Mouse (Mus musculus) left cerebral cortex, adult 9 months (tissue): ENCODE measurements around the gene Dhrs7.
"Not testable (repeated sequence)": the region's sequence is repeated elsewhere in the genome, so short reads cannot be mapped to it uniquely, and the experiment has no call there.

Experiments
- DNase-seq, 2 experiments: peaks; one replicate each; pipeline ENCODE4 v3.0.0; 2022; ENCODE audit warnings: low spot score in 2 of 2

Gene Dhrs7

DNA sequence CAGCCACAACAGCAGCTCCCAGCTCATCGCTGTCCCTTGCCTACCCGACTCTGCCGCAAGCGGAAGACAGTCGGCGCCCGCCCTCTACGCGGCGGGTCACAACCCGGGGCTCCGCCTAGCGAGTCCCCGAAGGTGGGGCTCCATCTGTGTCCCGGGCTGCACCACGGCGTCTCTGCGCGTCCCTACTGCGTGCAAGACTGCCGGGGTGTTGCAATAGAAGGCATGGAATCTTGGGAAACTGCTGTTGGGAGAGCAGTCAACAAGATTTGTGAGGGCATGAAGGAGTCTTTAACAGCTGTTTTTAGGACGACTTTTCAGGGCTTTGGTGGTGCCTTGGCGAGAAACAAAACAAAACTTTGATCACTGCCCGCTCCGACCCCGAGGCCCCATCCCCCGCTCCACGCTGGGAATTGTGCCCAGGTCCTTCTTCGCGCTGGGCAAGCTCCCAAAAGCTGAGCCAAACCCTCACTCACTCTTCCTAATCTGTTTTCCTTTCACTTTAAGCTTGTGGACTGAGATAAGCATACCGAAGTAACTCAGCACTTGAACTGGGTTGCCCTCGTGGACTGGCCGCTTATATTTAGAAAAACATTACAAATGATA lies at the start of gene Dhrs7:
Gene Dhrs7, minus strand, starts transcription at position 175 of the 603 bp plus-strand sequence.
- peak; percentile 56 to 79 for DNase-seq

DNA sequence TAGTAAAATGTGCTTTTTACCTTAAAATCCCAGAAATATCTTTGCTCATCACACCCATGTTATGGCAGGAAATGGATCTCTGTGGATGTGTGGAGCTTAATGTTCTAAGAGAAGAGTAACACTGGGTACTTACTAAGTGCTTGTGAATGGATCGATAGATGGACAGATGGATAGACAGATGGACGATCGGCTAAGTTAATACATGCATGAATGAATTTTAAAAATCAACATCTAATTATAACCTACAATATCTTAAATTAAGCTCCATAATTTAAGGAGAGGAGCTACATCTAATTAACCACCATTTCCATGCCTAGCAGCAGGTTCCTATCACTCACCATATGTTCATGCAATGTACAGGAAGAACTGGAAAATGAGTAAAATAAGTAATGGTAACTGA lies 45.3 kb upstream of the Dhrs7 start:
- peak in 1 of 2 experiments; percentile 3 for DNase-seq

DNA sequence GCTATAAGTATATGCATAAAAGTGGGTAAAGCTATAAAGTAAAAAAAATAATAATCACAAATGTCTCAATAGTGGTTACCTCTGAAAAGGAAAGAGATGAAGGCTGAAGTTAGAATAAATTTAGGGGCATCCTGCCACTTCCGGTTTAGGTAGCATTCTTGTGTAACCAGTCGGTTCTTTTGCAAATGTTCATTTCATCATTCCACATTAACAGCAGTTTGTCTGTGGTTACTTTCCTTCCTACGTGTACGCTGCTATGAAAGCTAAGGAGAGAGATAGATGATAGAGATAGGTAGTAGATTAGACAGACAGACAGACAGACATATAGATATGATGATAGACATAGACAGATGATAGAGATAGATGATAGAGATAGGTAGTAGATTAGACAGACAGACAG lies 39.4 kb upstream of the Dhrs7 start:
- DNase-seq = no peak

DNA sequence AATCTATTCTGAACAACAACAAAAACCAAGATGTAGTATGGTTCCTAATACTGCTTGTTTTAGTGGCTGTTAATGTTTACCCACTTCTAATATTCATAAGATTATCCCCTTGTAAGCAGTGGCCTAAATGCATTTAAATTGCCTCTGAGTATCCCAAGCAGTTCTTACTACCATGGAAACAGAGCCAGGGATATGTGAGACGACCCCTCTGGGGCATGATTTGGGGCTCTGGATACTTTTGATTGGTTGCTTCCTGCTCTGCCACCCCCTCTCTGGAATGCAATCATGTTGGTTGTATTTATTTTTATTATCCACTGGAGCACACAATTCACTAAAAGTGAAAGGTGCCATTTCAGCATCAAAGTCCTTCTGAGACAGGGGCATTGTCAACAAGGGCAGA lies 35.3 kb upstream of the Dhrs7 start:
- DNase-seq = no peak

DNA sequence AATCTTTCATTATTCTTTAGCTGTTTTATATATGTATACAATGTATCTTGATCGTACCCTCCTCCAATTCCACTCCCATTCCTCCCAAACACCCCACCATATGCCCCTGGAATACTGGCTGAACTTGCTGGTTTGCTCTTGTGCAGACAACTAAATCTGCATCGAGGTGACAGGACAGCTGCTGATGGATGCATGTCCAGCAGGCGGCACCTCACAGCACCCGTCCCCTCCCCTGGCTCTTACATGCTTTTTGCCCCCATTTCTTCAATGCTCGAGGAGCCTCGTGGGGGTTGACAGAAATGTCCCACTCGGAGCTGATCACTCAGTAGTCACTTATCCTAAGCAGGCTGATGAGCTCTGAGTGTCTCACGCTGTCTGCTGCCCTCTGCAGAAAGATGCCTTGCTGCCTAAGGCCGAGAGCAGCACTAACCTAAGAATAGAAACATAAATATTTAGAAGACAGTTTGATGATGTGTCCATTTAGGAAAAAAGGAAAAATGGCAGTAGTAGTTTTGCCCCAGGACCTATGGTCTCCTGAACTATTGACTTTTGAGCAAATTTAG lies 30.3 kb upstream of the Dhrs7 start:
- DNase-seq = no peak

DNA sequence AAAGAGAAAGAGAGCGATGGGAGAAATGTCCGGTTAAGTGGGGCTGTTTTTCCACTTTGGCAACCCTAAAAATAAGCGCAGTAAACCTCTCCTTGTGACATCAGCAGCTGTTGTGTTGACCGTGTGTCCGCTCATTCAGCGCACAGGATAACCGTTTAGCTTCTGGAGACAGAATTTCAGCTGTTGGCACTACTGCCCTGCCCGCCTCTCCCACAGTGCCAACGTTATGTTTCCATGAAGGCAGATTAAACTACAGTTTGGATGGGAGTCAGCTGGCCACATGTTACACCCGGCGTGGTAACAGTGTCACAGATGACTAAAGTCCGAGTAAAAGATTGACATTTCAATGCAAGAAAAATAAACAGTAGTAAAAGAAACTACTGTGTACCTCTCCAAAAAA lies 29.7 kb upstream of the Dhrs7 start:
- no peak for DNase-seq

DNA sequence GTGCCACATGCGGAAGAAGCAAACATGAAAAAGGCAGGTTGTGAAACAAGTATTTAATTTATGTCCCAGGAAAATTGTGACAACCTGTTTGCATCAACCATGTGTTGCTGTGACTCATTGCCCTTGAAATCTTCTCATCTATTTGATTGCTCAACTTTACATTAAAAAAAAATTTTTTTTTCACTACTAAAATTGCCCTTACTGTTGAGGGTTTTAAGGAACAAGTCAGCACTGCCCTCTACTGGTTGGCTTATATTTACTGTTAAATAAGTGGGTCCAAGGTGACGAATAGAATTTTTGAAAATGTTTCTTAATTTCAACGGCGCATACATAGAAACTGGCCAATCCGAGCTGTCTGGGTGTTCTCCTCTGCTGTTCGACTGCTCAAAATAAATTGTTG lies 29.2 kb upstream of the Dhrs7 start:
- peak in 1 of 2 experiments; percentile 19 for DNase-seq

DNA sequence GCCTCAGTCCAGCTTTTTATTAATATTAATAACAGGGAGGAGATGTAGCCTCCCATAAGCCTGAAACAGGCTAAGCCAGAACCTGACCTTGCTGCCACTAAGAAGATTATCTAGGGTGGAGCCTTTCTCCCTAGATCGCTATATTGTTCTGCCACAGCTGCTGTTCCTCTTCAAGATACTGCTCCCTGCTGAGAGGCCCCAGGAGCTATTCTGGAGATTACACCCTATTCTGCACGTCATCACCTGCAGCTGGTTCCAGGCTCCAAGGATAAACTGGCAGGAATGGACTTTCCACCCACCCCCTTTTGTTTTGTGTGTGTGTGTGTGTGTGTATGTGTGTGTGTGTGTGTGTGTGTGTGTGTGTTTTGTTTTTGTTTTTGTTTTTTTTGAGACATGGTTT lies 23.6 kb upstream of the Dhrs7 start:
- not testable (repeated sequence) for DNase-seq

DNA sequence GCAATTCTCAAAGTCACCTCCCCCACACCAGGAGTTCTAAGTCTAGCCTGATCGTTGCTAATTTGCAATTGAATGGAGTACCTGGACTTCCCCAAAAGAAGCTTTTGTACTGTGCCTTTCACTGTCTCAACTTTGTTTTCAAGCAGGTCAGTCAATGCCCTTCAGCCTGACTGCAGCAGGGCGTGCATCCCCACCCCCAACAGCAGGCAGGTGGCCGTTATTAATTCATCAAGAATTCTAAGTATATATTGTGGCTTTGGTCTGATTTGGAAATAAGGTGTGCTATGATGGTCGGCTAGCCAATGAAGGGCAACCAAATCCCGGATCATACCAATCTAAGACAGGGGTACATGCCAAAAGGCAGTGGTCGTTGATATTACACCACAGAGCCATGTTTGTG lies 23.0 kb upstream of the Dhrs7 start:
- not testable (repeated sequence) for DNase-seq

DNA sequence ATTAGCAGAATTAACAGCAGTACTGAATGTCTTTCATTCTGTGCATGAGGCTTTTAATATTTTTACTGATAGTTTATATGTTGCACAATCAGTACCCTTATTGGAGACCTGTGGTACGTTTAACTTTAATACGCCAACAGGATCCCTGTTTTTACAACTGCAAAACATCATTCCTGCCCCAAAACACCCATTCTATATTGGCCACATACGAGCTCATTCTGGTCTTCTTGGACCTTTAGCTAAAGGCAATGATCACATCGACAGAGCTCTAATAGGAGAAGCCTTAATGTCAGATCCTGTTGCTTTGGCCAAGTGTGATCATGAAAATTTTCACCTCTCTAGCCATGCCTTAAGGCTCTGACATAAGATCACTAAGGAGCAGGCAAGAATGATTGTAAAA lies 21.9 kb upstream of the Dhrs7 start:
- DNase-seq = not testable (repeated sequence)

DNA sequence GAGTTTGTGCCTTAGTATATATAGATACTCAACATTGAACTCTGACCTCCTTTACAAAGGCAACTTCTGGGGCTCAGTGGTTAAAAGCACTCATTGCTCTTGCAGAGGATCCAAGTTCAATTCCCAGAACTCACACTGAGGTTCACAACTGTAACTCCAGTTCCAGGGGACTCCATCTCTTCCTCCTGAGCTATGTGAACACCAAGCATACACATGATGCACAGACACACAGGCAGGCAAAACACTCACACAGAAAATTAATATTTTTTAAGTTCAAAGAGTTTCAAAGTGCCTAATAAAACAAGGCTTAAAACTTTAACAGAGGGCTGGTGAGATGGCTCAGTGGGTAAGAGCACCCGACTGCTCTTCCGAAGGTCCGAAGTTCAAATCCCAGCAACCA lies 18.9 kb upstream of the Dhrs7 start:
- DNase-seq = no peak

DNA sequence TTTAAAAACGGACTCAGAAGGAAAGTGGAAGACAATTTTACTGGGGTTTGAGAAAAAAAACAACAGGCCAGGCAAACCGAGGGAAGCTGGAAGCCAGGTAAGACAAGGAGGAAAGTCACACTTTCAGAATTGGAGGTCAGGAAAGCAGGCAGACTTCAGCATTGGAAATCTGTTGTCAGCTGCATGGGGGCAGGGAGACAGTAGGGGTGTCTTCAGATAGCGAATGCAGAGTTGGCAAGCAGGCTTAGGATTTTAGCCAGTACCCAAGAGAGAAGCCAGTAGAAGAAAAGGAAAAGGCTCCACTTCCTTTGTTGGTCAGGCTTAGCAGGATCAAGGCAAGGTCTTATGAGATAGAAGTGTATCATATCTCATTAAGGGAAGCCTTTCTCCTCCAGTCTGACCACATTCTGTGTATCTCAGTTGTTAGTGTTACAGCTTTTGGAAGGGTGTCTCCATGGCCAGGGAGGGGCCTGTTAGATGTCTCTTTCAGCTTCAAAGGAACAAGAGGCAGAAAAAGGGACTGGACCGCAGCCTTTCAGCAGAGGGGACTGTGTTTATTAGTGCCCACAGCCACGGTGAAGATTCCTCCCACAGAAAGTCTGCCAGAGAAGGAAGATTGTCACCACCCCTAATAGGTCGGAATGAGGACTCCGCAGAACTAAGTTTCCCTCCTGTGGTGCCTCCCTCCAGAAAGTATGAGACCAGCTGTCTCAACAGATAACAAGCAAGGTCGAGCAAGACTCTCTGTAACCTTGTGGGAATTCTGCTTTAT lies 18.0 kb upstream of the Dhrs7 start:
- DNase-seq = no peak

DNA sequence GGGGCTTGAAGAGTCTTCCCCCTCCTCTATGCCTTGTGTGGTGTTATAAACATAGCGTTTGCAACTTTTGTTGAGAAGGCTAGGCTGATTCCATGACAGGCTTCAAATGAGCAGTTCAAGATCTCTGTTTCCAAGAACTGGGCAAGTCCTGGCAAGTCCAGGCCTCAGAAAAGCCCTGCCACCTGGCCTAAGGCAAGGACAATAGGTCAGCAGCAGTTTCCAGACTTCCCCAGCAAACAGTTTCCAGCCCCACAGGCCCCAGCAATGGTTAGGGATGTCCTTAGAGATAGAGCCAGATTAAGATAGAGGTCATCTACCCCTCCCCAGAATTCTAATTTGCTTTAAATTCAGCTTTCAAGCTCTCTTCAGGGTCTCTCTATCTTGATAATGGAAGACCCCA lies 17.2 kb upstream of the Dhrs7 start:
- DNase-seq = no peak

DNA sequence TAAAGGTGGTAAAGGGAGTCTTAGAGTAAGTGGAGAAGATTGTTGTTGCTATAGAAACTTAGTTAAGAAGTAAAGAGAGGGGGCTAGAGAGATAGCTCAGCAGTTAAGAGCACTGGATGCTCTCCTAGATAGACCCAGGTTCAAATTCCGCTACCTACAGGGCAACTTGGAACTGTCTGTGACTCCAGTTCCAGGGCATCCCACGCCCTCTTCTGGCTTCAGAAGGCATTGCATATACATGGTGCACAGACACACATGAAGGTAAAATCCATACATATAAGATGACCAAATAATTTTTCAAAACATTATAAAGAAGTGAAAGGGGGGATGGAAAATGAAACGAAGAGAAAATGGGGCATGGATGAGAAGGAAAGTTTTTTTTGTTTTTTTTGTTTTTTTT lies 14.9 kb upstream of the Dhrs7 start:
- DNase-seq = no peak

DNA sequence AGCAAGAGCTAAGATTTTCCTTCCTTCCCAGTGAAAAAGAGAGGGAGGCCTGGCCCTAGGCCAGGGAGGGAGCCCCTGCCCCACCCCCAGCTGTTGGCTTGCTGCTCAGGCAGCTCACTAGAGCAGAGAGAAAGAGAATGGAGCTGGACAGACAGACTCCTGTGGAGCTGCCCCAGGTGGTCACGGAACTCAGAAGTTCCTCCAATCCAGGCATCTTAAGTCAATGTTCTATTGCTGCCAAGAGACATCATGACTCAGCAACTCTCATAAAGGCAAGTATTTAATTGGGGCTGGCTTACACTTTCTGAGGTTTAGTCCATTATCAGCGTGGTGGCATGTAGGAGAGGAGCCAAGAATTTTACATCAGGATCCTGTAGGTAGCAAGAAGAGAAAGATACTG lies 10.1 kb upstream of the Dhrs7 start:
- no peak for DNase-seq

DNA sequence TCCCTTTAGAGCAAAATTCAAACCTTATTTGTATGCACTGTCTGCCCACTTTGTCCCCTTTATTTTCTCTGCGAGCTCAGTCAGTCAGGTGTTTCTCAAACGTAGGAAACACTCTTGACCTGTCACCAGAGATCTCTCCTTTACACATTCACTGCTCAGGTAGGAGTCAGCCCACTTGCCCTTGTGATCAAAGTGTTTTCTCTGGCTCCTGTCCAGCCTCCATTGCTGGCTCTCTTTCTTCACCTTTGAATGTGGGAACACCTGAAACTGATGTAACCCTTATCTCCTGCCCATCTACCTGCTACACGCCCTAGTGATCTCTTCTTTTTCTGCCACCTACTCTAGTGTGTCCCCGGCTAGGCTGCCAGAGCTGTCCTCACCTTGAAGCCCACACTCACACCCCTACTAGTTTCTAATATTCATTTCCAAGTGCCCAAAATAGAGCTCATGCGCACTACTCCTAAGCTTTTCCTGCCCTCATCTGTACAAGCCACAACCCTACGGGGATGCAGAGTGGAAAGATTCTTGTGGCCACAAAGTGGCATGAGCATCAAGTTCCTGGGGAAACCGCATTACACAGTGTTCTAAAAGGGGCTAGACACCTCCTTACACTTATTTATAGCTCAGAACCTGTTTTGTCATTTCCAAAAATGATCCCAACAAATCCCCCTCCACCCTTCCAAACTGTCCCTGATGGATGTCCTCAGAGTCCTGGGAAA lies 9.5 kb upstream of the Dhrs7 start:
- DNase-seq = no peak

DNA sequence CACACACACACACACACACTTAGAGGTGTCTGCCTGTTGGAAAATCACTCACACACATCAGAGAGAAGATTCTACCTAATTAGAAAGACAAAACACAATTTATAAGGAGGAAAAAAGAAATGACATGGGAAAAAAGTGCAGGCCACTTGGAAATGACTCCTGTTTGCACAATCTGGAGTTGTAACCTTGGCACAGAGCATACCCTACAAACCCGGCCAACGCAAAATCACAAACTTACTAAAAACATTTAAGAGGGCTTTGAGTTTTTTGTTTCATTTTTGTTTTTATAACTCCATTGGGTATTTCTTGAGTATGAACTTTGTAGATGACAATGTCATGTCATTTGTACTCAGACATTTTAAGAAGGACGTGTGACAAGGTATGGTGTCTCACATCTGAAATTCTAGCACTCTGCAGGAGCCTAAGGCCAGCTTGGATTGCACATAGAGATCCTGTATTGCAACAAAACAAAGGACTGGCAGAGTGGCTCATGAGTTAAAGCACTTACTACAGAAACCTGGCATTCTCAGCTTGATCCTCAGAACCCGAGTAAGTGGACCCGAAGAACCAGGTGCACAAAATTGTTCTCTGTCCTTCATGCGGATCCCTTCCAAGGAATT lies 6.9 kb upstream of the Dhrs7 start:
- no peak for DNase-seq

DNA sequence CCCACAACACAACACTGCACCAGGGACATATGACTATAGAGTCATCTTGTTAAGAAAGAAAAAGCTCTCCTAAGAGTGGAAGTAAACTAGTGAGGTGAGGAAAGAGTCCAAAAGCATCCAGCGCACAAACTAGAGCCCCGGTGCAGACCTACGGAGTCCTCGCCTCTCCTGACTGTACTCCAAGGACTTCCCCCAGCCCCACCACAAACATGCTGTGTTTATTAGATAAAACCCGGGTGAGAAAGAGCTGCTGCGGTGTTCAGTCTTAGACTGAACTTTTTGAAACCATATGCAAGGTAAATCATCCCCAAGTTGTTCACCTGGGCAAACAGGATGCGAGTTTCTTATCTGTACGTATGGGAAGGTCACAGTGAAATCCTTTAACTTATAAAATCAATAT lies 6.2 kb upstream of the Dhrs7 start:
- no peak for DNase-seq

DNA sequence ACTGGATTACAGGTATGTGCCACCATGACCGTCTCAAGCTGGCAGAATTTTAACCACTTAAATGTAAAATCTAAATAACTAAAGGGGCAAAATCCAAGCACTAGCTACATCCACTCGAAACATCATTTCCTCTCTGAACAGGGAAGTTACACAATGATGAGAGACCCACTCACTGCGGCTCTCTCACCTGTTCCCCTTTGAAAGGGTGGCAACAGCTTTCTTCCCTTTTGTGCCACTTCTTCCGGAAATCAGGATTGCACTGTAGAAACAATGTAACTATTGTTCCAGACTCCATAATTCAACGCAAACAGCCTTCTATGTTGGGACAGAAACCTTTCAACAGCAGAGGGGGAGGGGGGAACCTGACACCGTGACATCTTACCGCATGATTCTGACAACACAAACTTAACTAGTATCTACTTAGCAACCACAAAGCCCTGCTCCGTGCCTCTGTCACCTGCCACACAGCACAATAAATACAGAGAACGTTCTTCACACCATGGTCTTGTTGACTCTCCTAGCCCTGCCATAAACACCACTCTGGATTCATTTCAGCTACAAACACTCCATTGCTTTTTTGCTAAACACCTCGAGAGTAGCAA lies 3.3 kb upstream of the Dhrs7 start:
- DNase-seq = no peak

DNA sequence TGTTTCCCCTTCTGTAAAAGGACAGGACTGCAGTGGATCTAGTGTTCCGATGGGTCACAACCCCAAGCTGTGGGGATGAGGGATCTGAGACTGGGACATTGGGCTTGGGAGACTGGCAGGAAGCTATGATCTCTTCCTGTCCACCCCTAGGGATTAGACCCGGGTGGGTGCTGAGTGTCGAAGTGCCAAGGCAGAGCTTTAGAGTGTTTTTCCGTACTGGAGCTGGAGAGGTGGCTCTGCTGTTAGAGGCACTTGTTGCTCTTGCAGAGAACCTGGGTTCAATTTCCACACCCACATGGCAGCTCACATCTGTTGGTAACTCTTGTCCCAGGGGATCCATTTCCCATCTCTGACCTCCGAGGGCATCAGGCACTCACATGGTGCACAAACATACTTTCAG lies 1.3 kb upstream of the Dhrs7 start:
- no peak for DNase-seq

DNA sequence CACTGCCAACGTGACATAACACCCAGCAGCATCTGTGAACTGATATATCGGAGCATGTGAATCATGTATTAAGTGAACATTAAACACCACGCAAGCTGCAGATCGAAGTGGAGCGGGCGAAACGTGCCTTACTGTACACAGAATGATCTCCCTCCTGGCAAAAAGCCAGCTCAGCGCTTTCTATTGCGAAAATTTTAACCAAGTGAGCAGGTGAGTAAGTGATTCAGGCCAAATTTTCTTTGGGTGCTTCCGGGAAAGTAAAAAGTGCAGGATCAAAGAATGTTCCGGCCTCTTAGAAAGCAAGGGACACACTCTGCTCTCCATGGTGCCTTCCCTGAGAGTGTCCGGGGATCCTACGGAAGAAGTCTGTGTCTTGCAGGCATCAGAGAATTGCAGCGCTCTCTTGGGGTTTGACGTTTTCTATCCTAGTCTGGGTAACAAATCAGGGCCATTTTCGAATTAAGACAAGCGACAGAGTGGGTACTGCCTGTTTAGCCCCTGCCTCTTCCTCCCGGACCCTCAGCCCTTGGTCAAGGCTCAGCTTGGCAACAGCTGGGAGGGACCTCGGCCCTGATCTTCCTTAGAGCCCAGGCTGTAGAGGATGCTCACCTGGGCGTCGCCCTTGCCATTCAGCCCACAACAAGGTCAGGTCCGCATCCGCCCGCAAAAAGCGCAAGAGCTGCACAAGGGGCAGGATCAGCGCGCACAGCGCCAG lies 532 bp downstream of the Dhrs7 start:
- peak in 1 of 2 experiments; percentile 11 for DNase-seq
